Mouse (Mus musculus) lung, adult 2 months (tissue): ENCODE results near the gene Tle3. TPM values are rescaled to one million over a fixed set of nuclear protein-coding genes. Genes with fewer than 3 reads are reported as not detected.

Experiments used
- DNase-seq: peaks from one replicate; pipeline ENCODE4 v3.0.0; 2022
- H3K4me1 ChIP-seq: fragments of 200-500 bp; 2 replicates; pipeline ENCODE4 v1.6.1; 2011; ENCODE audit warnings: low read length; ENCODE audit not compliant: control insufficient read depth, insufficient read depth
- H3K4me3 ChIP-seq: fragments of 200-500 bp; replicated peaks from 2 replicates; pipeline ENCODE3; 2011; ENCODE audit warnings: low read depth, mild to moderate bottlenecking, control low read depth, low read length; ENCODE audit errors: extremely low read depth
- CTCF ChIP-seq: fragments of 200-500 bp; IDR thresholded peaks from 2 replicates; pipeline ENCODE4 v1.5.1; 2011; ENCODE audit warnings: mild to moderate bottlenecking, low read length, control low read depth; ENCODE audit not compliant: insufficient read depth
- POLR2A ChIP-seq: fragments of 200-500 bp; IDR thresholded peaks from 2 replicates; pipeline ENCODE4 v1.6.1; 2011; ENCODE audit warnings: low read depth, mild to moderate bottlenecking, control low read depth, low read length, borderline replicate concordance; ENCODE audit errors: extremely low read depth
- WGBS: fragments of 180-500 bp; shearing (Covaris S2); methylation state at CpG from one replicate; pipeline ENCODE4 v1.1.7; 2018; 5-methylcytosine and 5-hydroxymethylcytosine counted together
- polyA plus RNA-seq: library from polyadenylated mRNA; depleted of rRNA; stranded (reverse); fragments of >200 nt; gene quantifications from 2 replicates; pipeline ENCODE4 v1.2.3, GENCODE M21; 2012

Tle3 gene
- polyA plus RNA-seq, 1 experiment, result 55.1 TPM

DNA sequence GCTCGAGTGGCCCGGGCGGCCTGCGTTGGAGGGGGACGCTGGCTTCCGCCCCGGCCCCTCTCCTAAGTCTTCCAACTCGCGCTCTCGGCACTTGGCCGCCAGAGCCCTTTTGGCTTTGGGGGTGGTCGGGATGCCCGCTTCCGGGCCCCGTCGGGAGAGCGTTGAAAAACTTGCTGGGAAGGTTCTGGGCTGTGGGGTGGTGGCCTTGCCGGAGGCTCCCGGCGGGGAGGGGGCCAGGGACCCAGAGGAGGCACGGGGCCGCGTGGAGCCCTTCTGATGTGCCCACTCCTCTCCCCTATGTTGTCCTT, 1.4 kb downstream of the Tle3 start:
- peak; percentile 56 for DNase-seq
- WGBS, result 1% methylated on average over 23 of the region's 23 CpGs
- no peak for TF ChIP-seq CTCF
- no peak for TF ChIP-seq POLR2A
- peaks cover 27% of the 10 kb centered on the region for H3K4me1 ChIP-seq
- peak overlapping the region; percentile 89 for H3K4me3 ChIP-seq

DNA sequence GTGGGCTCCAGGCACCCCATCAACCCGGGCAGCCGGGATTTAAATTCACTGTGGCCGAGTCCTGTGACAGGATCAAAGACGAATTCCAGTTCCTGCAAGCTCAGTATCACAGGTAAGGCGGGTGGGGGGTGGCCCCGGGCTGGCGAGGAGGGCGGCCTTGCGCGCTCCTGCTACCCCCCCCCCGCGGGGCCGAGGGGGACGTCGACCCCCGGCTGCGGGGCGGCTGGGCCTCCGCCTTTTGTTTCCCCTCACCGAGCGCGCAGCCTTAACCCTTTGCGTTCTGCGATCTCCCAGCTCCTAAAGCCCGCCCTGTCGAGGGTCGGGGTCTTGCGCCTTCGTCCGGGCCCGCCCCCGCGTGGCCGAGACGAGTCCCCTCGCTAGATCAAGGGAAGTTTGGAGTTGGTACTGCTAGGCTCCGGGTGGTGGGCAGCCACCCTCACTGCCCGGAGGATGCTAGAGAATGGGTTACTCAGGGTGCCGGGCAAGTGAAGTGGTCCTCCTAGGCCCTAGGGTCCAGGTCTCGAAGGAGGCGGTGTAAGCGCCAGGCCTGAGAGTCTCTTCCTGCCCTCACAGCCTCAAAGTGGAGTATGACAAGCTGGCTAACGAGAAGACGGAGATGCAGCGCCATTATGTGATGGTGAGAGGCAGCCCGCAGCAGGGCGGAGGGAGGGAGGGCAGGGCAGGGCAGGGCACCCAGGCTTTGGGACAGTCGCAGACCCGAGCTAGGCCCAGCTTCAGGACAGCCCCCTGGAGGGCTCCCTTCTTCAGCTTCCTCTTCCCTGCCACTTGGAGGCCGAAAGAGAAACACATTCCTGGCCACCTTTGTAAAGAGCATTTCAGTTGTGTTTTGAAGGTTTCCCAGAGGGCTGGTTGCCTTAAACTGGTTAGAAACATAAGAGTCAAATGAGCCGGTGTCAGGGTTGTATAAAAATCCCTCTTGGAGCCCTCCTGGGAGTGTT, 2.1 kb downstream of the Tle3 start:
- DNase-seq, result no peak
- 3% methylated on average over 51 of the region's 51 CpGs for WGBS
- peak overlapping the region; percentile 89 for H3K4me3 ChIP-seq
- H3K4me1 ChIP-seq, result peaks cover 27% of the 10 kb centered on the region
- TF ChIP-seq POLR2A (no peak), CTCF (no peak)

DNA sequence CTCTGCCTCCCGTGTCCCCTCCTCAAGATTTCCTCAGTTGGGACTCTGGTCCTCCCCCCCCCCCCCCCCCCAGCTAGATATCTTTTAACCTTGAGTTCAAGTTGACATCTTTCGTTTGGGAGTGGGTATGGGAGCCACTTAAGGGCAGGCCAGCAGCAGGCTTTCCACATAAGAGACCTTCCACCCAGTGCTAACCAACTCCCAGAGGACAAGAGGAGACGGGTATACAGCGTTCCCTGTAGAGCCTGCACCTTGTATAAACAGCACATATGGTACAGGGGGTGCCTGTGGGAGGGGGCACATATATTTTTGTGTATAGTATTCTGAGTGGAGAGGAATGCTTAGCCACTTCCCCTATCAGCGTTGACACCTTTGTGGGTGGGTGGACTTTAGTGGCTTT, 2.8 kb downstream of the Tle3 start:
- no peak overlapping the region for H3K4me3 ChIP-seq
- peaks cover 23% of the 10 kb centered on the region for H3K4me1 ChIP-seq

DNA sequence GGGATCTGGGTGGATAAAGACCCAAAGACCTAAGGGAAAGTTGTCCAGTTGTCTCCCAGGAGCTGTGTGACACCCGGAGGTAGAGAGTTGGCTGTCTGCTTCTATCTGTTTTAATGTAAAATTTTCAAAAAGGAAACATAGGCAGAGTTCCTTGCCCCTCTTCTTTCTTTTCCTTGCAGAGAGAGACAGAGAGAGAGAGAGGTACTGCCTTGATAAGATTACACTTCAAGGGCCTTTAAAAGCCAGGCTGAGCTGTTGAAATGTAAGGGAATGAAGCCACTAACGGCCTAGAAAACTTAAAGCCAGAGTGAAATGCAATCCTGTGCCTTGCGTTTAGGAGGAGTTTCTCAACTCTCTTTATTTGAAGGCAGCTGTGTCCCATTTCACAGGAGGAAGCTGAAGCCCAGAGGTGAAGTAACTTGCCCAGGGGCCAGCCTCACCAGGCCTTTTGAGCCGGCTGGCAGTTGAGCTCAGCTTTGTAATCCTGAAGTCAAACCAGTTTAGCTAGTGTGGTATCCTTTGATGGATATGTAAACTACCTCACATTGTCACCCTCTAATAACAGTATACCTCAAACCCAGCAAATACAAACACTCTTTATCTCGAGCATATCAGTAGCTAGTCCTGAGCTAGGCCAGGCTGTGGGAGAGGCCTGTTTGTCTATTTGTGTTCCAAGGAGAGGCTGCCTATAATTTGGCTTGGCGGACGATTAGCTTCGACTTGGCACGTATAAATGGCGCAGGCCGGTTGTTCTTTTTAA, 3.8 kb downstream of the Tle3 start:
- WGBS, result 64% methylated on average over 11 of the region's 11 CpGs
- Histone ChIP-seq H3K4me1 (peaks cover 29% of the 10 kb centered on the region), H3K4me3 (no peak overlapping the region)
- TF ChIP-seq CTCF (no peak), POLR2A (no peak)
- DNase-seq, result no peak

More for the DNA sequence above, 2.8 kb downstream of the Tle3 start:
- TF ChIP-seq CTCF, result no peak
- TF ChIP-seq POLR2A, result no peak
- DNase-seq, result no peak
- WGBS, result 69% methylated on average over 5 of the region's 5 CpGs

DNA sequence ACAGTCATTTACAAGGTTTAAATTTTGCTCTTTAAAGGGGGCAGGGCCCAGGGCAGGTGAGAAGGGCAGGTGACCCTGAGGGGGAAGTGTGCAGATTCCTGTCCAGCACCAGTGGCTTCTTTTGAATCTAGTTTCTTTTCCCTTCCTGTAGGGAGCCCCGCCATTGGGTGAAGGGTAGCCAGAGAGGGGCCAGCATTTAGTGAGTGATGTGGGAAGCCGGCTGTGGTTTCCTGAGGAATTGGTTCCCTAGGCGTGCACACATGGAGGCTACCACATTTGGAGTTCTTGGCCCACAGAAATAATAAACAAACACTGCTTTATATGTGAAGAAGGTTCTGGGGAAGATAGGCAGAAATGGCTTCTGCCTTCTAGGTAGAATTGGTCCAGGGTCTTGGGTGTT, 4.5 kb downstream of the Tle3 start:
- DNase-seq, result no peak
- H3K4me1 ChIP-seq, result peaks cover 25% of the 10 kb centered on the region
- no peak overlapping the region for H3K4me3 ChIP-seq
- WGBS, result 56% methylated on average over 3 of the region's 3 CpGs
- TF ChIP-seq CTCF (no peak), POLR2A (no peak)

DNA sequence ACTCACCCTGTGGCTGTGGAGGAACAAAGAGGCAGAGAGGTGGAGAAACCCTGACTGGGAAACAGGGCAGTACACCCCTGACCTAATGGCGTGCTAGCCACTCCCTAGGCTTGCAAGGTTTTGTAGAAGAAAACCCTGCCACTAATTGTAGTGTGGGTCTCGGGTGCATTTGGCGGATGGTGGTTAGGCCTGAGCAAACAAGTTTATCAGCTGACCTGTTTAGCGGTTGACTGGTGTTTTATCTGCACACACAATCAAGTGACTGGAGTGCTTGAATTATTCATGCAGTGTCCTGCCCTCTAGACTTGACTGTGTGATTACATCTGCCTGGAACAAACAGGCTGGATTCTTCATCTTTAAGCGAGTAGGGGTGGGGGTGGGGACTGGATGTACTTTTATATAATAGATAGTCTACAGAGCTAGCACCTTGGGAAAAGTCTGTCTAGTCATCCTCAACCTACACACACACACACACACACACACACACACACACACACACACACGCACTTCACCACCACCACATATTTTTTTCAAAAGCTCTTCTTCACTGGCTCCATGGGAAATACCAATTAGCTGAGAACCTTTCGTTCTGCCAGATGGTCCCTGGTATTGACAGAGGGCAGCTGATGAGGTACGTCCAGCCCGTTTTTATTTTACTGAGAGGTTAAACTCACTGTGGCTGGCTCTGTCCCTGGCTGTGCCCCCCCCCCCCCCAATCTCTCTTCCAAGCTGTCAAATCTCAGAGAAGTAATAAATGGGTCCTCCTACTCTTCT, 5.7 kb downstream of the Tle3 start:
- Histone ChIP-seq H3K4me3 (no peak overlapping the region), H3K4me1 (peaks cover 27% of the 10 kb centered on the region)
- TF ChIP-seq CTCF (no peak), POLR2A (no peak)
- WGBS, result 59% methylated on average over 9 of the region's 9 CpGs
- no peak for DNase-seq

DNA sequence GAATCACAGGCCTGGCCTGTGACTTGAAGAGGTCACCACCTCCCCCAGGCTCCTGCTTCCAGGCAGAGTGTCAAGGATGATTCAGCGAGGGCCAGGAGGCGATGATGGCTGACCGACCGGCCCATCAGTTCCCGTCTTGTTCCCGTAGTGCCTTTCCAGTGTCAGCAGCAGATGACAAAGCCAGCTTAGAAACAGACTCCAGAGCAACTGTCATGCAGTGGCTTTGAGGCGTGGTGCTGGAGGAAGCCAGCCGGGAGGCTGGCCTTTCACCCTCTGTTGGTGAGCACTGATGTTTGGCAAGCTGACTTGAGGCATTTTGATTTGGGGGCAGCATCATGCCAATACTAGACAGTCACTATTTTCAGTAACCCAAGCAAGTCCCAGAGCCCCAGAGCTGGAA, 6.3 kb downstream of the Tle3 start:
- Histone ChIP-seq H3K4me3 (no peak overlapping the region), H3K4me1 (peaks cover 27% of the 10 kb centered on the region)
- WGBS, result 65% methylated on average over 8 of the region's 8 CpGs
- TF ChIP-seq CTCF (no peak), POLR2A (no peak)
- no peak for DNase-seq

DNA sequence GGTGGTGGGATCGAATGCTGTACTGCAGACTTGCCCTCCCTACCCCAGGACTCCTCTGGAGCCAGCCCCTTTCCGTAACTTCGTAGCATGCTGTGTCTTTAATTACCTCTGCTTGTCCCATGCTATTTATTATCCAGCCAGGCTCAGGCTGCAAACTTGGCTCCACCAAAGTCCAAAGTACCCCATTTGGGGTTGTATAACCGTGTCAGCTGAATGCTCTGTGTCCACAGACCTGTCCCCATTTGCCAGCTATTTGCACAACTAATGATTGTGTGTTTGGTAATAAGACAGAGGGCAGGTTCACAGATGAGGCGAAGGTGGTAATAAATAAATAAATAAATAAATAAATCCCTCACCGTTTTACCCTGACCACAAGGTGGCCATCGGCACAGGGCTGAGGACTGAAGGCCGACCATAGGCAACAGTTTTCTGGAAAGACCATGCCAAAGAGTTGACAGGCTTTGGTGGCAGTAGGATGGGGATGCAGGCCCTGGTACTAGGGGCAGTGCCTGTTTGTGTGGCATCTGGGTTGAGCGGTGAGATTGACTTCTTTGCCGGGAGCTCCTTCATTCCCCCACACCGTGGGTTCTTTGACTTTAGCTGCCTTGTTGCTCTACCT, 7.0 kb downstream of the Tle3 start:
- TF ChIP-seq POLR2A (no peak), CTCF (no peak)
- DNase-seq, result no peak
- 87% methylated on average over 11 of the region's 11 CpGs for WGBS
- Histone ChIP-seq H3K4me1 (peaks cover 26% of the 10 kb centered on the region), H3K4me3 (no peak overlapping the region)

DNA sequence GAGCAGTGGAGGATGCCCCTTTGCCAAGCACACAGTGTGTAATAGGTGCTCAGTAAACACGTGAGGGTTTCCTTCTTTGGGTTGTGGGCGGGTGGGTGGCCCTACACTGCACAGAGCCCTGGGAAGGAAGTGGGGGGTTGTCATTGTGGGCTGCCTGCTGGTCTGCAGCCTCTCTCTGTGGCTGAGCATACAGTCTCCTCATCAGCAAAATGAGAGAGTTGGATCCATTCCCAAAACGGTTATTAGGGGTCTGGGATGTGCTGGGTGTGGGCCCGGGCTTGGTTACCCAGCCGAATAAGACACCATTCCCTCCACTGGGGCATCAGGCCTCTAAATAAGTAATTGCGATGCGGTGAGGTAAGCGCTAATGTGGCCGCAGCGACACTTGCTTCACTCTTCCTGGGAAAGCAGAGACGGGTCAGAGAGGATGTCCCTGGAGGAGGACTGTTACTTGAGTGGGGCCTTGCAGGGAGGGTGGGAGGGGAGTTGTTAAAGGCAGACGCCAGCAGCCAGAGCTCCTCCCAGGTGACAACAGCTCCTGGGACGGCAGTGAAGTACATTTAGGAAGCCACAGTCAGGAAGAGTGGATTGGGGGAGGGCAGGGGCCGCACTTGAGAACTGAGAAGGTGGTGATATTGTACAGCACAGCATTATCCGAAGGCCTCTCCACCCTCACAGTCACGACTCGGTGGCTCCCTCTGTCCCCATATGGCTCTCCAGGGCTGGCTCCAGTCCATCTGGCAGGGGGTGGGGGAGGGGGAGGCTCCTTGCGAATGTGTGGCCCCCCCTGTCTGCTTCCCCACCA, 8.3 kb downstream of the Tle3 start:
- TF ChIP-seq POLR2A (no peak), CTCF (no peak)
- Histone ChIP-seq H3K4me1 (peaks cover 21% of the 10 kb centered on the region), H3K4me3 (no peak overlapping the region)
- no peak for DNase-seq
- 55% methylated on average over 18 of the region's 18 CpGs for WGBS

DNA sequence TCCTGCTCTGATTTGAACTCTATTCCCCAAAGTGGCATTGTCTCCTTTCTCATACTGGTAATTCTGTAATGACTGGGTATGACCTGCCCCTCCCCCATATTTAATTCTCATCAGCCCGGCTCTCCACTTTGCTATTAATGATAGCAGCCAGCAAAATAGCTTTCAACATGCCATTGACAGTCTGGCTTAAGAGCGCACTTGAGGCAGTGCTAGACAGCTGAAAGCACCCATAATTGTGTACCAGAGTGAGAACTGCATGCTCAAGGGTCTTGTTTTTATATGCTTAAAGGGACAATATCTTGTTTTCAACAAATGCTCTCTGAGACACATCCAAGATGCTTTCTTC, 8.9 kb downstream of the Tle3 start:
- 56% methylated on average over 2 of the region's 2 CpGs for WGBS
- Histone ChIP-seq H3K4me3 (no peak overlapping the region), H3K4me1 (peaks cover 21% of the 10 kb centered on the region)
- no peak for DNase-seq
- TF ChIP-seq POLR2A, result no peak
- TF ChIP-seq CTCF, result no peak
